Mouse (Mus musculus): ENCODE results near the gene Clec2e. TPM values are rescaled to one million over a fixed set of nuclear protein-coding genes. Genes with fewer than 3 reads are reported as not detected.
A peak's percentile ranks its signal among the peaks of the same experiment; 100 is the strongest.

The Clec2e gene
- total RNA-seq, 2 experiments from 2014 or later: 0.47 to 0.92 TPM

GRCm38 (mm10) chr6:129058013-129058412 is 42.7 kb downstream of the Clec2e start:
- DNase-seq: no peak

- DNase-seq: no peak
These were observed 44.5 kb downstream of the Clec2e start for GRCm38 (mm10) chr6:129056237-129056636.

DNA sequence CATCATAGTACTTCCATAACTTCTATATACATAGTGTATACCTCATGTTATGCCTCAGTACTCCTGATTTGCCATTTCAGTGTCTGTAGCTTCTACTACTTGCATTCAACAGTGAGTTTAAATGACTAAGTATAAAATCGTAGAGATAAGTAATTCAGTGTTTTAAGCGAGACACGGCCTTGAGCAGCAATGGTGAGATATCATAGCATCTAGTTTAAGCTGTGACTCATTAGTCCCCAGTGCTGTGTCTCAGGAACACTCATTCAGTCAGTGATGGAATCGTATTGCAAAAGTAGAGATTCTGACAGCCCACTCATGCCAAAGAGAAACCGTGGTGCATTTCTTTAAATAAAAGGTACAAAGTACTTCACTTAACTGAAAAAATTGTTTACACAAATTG is 49.0 kb downstream of the Clec2e start:
- DNase-seq: no peak

- no peak for DNase-seq
These were observed 49.6 kb downstream of the Clec2e start for GRCm38 (mm10) chr6:129051086-129051485.

GRCm38 (mm10) chr6:129049596-129050251 is 51.0 kb downstream of the Clec2e start:
- no peak for DNase-seq

DNA sequence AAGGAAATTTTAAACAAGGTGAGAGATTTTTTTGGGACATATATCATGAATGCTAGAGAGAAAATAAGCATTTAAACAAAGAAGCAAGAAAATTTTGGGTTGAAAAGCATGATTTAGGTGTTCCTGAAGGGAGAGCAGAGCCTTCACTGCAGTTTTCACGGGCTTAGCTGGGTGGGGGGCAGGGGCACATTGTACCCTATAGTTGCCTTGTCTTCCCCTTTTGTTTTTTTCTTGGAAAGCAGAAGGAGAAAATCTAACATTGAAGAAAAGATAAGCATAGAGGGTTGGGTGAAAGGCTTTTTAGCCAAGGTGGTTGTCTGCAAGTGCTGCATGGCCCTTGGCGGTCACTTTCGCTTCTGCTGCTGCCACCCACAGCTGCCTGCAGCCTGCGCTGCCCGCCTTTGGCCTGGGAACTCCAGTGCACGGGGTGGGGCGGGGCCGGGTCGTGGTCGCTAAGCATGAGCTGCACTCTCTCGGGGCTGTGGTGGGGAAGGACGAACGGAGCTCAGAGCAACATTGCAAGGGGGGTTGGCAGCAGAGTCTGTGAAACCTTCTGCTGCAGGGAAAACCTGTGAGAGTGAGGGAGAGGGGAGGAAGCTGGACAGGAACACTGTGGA is 51.7 kb downstream of the Clec2e start:
- peak; percentile 40 for DNase-seq

DNA sequence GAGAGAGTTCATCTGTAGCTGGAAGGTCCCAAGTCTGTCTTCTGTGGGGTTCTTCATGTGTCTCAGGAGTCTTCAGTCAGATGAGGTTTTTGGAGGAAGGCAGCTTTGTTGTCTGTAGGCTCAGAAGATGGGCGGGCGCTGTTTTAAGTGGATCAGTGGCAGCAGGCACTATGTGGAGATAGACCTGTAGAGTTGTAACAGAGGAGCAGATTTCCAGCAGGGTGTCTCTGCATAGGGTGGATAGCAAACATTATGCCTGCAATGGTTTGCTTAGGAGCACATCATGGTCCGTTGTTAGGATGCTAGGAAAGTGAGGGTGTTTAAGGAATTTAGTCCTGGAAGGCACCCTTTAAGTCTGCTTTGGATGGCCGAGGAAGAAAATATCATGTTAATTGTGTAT is 52.3 kb downstream of the Clec2e start:
- no peak for DNase-seq

GRCm38 (mm10) chr6:129045601-129046000 is 55.1 kb downstream of the Clec2e start, which contains the start of gene Klrb1f:
Klrb1f (plus strand) TSS chr6:129045901.
- no peak for DNase-seq

- DNase-seq: no peak
These were observed 58.2 kb downstream of the Clec2e start for GRCm38 (mm10) chr6:129042470-129042869.

Other genes with a start within 250 kb of the Clec2e start
- gene Clec2i, start 213.3 kb downstream of the Clec2e start, total RNA-seq (2021): under 1 TPM in 1 of 2 experiments, not detected in 1; 0.16 TPM
- gene BC035044, start 209.8 kb downstream of the Clec2e start, total RNA-seq (2021): under 1 TPM; 0.14 to 0.54 TPM
- 1 to 10 TPM; 2.2 to 3.1 TPM for gene Clec2g, start 166.5 kb downstream of the Clec2e start, total RNA-seq (2021)
- not detected for gene Klrb1f, start 55.0 kb downstream of the Clec2e start, total RNA-seq (2021)
- gene Clec2d, start 79.7 kb upstream of the Clec2e start, total RNA-seq (2021): 10 to 100 TPM; 45.3 to 49.5 TPM
- gene Cd69, start 174.5 kb upstream of the Clec2e start, total RNA-seq (2021): under 1 TPM; 0.16 to 0.23 TPM
- not detected for gene 4922502D21Rik, start 230.9 kb upstream of the Clec2e start, total RNA-seq (2021)
- gene Clec12a, start 241.8 kb upstream of the Clec2e start, total RNA-seq (2021): 1 to 10 TPM in 1 of 2 experiments, under 1 TPM in 1; 0.21 to 1.7 TPM

Measured in gastrocnemius, postnatal 10 days (tissue).